Mouse (Mus musculus) kidney, adult 2 months (tissue): ENCODE data around the gene Ankib1.
A peak's percentile ranks its signal among the peaks of the same experiment; 100 is the strongest.

Experiments used
- CTCF ChIP-seq: fragments of 200-500 bp; conservative IDR thresholded peaks from 2 replicates; pipeline ENCODE4 v1.5.1; 2011; ENCODE audit warnings: low read depth, mild to moderate bottlenecking, control low read depth, low read length, moderate library complexity, mixed read lengths; ENCODE audit not compliant: insufficient read depth, insufficient read length
- POLR2A ChIP-seq: fragments of 200-500 bp; IDR thresholded peaks from one replicate; pipeline ENCODE4 v1.6.1; 2011; ENCODE audit warnings: low read depth, low read length, control low read depth

DNA sequence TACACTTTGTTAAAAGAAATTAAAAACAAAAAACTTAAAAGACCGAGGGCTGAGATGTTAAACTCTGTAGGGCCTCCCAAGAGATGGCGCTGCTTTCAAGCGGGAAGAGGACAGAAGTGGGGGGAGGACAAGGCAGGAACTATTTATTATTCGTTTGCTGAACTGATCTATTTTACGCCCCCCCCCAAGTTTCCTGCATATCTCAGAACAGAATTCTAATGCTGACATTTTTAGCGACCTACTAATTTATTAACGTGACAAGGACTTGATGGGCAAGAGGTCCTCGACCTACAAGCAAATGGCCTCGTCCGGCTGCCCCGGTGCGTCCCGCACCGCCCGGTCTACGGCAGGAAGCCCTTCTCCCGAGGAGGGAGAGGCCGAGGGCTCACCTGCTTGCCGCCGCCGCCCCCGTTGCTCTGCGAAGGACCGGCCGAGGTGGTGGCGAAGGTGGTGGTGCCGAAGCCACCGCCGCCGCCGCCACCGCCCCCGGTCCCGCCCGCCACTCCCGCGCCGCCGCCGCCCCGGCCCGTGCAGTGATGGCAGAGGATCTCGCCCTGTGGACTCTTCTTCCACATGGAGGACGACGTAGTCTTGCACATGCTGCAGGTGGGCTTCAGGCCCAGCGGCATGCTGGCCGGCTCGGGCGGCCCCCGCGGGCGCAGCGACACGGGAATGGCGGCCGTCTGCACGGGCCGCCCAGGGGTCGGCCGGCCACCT, 155.6 kb downstream of the Ankib1 start:
- TF ChIP-seq POLR2A (no peak), CTCF (peak; percentile 66)
